Mouse (Mus musculus) naive thymus-derived CD4-positive, alpha-beta T cell, adult 2 months (primary cell): Measurements from ENCODE around the gene Brms1.
A peak's percentile ranks its signal among the peaks of the same experiment; 100 is the strongest.
"Not testable (repeated sequence)": the region's sequence is repeated elsewhere in the genome, so short reads cannot be mapped to it uniquely, and the experiment has no call there.

Experiments
- DNase-seq: peaks from one replicate; pipeline ENCODE4 v3.0.0-alpha.2; 2011; ENCODE audit warnings: low read depth

Brms1 gene

DNA sequence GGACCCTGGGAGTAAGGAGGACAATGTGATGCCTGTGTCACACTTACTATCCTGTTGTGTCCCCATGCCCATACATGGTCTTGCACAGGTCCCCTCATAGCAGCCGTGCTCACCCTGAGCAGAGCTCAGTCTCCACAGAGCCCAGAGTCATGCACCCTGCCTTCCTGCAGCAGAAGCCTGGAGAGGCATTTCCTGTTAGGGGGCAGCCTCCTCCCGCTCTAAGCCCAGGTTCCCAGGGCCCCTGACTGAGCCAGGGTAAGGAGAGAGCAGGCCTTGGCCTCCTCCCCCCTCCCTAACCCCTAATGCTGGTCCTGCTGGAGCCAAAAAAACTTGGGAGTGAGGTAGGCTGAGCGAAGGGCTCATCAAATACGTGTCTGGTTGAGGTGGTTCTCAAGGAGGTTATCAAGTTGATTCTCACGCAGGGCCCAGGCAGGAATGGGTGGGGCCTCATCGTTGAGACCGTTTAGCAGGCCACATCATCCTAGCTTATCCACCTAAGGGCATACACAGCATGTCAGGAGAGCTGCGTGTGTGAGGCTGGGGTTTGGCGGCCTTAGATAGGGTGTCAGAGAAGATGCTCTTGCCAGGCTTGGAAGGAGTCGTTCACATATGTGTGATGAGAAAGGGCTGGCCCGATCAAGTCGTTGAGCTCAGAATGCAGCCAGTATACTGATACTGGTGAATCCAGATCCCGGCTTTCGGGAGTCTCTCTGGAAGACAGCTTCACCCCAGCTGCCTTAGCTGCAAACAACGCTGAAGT is 26.1 kb downstream of the Brms1 start:
- DNase-seq: no peak

DNA sequence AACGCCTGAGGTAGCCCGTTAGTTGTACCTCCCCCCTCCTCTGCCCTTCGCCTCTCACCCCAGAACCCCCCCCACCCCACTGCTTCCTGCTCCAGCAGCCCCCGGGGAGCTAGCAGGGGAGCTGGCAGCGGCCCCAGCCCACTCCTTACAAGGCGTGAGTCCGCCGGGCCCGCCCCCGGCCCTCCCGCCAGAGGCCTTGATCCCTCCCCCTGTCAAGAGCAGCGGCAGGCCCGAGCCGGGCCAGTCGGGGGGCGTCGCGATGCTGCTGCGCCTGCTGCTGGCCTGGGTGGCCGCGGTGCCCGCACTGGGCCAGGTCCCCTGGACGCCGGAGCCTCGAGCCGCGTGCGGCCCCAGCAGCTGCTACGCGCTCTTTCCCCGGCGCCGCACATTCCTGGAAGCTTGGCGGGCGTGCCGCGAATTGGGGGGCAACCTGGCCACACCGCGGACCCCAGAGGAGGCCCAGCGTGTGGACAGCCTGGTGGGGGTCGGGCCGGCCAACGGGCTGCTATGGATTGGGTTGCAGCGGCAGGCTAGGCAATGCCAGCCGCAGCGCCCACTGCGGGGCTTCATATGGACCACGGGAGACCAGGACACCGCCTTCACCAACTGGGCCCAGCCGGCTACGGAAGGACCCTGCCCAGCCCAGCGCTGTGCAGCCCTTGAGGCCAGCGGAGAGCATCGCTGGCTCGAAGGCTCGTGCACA is 26.9 kb downstream of the Brms1 start, which contains the start of gene Cd248:
TSS of gene Cd248 (plus strand) at position 212 of the 703 bp plus-strand sequence.
- no peak for DNase-seq

DNA sequence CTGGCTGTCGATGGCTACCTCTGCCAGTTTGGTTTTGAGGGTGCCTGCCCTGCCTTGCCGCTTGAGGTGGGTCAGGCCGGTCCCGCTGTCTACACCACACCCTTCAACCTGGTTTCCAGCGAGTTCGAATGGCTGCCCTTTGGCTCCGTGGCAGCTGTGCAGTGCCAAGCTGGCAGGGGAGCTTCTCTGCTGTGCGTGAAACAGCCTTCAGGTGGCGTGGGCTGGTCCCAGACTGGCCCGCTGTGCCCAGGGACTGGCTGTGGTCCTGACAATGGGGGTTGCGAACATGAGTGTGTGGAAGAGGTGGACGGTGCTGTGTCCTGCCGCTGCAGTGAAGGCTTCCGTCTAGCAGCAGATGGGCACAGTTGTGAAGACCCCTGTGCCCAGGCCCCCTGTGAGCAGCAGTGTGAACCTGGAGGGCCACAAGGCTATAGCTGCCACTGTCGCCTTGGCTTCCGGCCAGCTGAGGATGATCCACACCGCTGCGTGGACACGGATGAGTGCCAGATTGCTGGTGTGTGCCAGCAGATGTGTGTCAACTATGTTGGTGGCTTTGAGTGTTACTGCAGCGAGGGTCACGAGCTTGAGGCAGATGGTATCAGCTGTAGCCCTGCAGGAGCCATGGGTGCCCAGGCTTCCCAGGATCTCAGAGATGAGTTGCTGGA is 27.5 kb downstream of the Brms1 start:
- DNase-seq: no peak

DNA sequence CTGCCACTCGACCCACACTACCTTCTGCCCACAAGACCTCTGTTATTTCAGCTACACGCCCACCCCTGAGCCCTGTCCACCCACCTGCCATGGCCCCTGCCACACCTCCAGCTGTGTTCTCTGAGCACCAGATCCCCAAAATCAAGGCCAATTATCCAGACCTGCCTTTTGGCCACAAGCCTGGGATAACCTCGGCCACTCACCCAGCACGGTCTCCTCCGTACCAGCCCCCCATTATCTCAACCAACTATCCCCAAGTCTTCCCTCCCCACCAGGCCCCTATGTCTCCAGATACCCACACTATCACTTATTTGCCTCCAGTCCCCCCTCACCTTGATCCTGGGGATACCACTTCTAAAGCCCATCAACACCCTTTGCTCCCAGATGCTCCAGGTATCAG is 28.3 kb downstream of the Brms1 start:
- no peak for DNase-seq

DNA sequence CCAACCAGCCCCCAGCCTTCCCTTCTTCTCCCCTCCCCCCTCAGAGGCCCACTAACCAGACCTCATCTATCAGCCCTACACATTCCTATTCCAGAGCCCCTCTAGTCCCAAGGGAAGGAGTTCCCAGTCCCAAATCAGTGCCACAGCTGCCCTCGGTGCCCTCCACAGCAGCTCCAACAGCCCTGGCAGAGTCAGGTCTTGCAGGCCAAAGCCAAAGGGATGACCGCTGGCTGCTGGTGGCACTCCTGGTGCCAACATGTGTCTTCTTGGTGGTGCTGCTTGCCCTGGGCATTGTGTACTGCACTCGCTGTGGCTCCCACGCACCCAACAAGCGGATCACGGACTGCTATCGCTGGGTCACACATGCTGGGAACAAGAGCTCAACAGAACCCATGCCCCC is 28.8 kb downstream of the Brms1 start:
- no peak for DNase-seq

DNA sequence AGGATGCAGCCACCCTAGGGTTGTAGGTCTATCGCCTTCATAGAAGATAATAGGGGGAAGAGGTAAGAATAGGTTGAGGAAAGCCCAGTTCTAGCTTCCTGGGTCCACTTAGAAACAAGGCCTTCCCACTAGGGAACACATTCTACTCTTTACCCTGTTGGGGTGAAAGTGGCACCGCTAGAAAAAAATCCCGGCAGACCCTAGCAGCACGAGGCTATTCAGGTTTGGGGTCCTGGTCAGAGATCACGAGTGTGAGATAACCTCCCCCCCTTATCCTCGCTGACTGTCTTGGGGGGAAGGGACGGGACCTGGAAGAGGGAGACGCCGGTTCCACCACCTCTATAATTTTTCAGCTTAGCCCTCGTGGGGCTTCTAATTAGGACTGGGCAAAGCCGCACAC is 29.9 kb downstream of the Brms1 start:
- DNase-seq: no peak

DNA sequence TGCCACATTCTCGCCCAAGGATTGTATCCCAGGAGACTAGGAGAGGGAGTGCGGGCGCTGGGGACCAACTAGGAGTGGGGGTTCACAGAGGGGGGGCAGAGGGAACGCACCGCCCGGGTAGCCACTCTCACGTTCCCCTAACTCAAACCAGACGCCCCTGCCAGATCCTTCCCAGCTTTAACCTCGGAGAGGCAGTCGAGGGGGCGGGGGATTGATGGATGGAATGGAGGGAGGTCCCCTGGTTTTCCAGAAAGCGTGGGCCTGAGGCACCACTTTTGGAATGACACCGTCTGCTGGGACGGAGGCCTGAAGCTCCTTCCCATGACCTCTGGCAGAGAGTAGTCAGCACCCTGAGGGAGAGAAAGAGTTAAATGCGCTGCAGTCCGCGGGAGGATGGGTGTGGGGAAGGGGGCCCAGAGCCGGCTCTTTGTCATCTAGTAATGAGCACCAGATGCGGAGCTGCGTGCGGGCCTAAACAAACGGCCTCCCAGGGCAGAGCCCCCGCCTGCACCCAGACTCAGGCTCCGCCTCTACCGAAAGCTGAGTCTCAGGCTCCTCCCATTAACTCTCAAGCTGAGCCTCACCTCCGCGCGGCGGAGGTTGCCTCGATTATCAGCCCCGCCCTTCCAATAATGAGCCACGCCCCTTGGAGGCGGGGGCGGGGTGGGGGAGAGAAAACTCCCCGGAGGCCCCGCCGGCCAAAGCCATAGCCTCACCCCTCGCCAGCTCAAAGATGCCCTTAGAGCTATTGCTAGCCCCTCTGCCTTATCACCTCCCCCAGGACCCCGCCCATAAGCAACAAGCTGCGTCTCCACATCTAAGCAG is 30.6 kb downstream of the Brms1 start:
- peak; percentile 69 for DNase-seq

DNA sequence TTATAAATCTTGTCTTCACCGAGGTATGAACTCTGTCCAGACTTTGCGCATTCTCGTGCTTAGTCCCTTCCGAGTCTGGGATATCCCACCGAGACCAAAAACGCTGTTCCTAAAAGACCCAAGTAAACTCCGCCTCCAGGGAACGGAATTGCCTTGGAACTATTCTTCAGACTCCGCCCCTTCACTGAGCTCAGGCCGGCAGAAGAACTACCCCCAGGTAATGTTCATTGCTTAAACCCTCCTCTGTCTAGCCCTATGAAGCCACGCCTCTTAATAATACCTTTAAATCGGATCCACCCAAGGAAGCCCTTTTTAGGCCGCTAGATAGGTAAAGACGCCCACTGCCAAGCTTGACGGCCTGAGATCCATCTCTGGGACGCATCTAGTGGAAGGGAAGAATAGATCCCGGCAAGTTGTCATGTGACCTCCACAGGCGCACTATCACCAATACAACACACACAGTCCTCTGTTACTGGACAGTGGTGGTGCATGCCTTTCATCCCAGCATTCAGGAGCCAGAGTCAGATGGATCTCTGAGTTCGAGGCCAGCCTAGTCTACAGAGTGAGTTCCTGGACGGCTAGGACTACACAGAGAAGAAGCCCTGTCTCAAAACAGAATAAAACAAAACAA is 31.4 kb downstream of the Brms1 start:
- no peak for DNase-seq

DNA sequence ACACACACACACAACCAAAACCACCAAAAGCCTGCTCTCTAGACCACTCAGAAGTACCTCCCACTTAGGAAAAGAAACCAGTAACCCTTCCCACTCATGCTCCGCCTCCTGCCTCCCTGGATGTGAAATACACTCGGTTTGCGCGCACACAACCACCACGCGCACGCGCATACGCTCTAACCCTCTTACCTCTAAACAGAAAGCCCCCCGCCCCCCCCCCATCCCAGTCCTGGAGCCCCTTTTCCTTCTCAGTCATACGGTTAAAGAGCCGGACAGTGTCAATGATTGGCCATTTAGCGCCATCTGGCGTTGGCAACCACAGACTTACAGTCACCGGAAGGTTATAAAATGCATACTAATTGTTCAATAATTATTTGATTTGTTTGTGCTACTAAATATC is 31.9 kb downstream of the Brms1 start:
- peak; percentile 71 for DNase-seq

DNA sequence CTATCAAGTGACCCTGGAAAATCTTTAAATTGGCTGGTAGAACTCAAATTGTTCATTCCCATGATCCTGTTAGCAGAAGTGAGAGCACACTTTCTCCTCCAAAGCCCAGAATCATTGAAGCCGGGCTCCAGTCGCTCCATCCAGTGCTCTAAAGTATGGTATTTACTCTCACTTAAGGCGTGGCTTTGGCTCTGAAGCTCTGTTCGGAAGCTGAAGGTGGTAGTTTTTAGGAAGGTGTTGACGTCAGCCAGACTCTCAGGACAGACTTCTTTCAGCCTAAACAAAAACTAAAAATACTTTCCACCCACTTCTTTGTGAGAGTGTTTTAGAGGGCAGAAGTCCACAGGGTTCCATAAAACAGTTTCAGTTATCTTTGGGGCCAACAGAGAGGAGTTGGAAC is 32.4 kb downstream of the Brms1 start:
- DNase-seq: no peak

DNA sequence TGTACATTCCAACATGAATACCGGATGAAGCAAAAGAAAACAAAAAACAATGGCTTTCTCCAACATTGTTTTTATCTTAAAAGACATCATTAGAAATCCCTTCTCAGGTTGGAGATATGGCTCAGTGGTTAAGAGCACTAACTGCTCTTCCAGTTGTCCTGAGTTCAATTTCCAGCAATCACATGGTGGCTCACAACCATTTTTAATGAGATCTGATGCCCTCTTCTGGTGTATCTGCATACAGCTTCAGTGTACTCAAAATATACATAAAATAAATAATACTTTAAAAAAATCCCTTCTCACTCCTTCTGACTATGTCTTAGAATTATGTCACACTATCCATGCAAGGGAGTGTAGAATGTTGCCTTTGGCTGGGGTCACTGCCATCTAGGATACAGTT is 38.1 kb downstream of the Brms1 start:
- no peak for DNase-seq

DNA sequence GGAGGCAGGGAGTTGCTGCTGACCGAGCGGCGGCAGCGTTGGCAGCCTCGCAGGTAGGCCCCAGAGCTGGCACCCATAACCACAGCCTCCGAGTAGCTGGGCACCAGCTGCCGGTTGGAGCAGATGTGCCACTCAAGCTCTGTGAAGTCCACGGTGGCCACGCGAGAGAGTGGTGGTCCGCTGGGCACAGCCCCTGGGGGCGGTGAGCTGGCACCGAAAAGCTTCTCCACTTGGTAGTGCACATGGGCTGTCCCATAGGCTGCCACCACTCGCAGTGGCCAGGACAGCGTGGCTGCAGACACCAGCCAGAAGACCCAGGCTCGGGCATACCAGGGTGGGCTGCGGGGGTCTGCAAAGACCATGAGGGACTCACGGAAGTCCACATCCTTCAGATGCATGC is 40.9 kb downstream of the Brms1 start:
- no peak for DNase-seq

DNA sequence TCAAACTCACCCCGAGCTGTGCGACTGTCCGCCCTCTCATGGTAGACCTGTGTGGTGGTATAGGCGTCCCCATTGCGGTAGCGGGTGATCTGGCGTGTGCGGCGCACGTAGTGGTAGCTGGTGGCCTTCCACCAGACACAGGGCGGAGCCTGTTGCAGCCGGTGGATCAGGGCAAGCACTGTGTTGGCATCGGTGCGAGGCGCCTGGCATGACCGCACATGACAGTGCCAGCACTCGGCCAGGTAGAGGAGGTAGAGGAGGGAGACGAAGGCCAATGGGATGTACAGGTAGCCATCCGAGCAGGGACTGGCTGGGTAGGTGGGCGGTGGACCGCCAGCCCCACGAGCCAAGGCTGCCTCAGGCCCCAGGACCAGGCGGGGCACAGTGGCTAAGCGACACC is 41.4 kb downstream of the Brms1 start:
- no peak for DNase-seq

DNA sequence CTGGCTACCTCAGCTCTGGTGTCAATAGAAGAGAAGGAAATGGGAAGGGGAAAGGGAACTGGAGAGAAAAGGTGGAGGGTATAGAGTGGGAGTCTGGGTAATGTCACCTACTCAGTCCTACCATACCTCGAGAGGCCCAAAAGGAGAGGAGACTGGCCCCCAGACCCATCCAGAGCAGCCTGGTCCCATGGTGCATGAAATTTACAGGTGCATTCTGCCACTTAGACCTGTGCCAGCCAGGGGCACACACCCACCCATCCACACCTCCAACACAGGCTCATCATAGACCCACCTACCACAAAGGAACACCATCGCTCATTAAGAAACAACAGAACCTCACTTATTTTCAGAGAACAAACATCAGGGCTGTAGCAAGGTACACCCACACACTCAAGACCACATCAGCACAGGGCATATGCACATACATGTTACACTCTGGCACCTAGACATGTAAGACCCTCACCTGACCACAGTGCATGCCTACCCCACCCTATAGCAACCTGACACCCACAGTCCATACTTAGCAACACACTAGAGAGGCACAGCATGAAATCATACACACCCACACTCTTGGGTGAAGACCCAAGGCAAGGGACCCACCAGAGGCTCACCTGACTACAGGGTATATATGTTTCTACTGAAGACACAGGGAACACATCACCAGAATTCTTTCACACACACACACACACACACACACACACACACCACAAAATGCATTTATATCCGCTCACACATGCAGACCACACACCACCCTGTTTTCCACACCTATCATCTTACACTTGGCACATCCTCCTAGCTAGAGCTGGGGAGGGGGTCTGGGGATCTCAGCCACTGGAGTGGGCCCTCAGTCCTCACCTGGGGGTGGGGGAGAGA is 43.0 kb downstream of the Brms1 start:
- DNase-seq: no peak

DNA sequence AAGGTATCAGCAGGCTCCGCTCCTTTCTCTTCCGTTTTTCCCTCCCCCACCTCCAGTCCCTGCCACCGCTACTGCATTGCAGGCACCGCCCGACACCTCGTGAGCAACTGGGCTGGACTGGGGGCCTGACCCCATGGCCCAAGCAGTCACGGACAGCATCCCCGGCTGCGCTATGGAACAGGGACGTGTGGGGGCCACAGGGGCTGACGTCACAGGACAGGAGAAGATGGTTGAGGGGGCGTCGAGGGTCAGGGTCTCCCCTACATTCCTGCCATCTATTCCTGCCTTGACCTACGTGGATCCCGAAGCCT is 43.6 kb downstream of the Brms1 start:
- DNase-seq: no peak

DNA sequence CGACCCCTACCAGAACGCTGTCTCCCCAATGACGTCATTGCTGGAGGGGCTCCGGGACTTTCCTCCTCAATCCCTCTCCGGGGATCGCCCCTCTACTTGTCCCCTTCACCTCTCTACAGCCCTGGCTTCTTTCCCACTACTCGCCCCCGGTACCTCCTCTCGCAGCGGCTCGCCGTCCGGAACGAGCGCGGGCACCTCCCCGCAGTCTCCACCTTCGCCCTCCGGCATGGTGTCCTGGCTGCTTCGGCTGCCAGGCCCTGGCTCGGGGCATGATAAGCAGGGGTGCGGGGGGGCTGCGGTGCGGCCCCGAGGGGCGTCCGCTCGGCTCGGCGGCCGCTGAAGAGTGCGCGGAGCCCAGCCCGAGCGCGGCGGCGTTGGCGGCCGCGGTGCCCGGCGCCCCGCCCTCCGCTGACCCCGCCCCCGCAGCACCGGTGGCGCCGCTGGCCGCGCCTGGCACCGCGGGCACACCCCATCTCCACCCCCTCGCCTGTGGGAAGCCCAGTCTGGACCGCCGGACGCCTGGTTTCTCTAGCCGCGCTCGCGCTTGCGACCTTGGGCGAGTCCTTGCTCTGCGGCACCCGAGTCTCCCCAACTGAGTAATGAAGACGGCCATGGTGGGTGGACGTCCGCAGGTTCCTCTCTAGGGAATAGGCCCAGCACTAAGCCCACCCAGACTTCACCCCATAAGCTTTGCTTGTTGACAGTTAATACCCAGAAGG is 44.1 kb downstream of the Brms1 start, which contains the start of gene Tmem151a:
TSS of gene Tmem151a (minus strand) at position 387 of the 719 bp plus-strand sequence.
- no peak for DNase-seq

DNA sequence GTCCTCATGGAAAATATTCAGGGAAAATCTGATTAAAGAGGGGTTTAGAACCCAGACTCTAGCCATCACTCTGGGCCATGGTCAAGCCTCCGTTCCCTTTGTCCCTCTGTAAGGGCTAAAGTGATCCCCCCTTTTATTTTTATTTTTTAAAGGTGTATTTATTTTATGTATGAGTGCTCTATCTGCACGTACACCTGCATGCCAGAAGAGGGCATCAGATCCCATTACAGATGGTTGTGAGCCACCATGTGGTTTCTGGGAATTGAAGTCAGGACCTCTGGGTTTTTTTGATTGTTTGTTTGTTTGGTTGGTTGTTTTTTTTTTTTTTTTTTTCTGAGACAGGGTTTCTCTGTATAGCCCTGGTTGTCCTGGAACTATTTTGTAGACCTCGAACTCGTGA is 45.4 kb downstream of the Brms1 start:
- DNase-seq: not testable (repeated sequence)

DNA sequence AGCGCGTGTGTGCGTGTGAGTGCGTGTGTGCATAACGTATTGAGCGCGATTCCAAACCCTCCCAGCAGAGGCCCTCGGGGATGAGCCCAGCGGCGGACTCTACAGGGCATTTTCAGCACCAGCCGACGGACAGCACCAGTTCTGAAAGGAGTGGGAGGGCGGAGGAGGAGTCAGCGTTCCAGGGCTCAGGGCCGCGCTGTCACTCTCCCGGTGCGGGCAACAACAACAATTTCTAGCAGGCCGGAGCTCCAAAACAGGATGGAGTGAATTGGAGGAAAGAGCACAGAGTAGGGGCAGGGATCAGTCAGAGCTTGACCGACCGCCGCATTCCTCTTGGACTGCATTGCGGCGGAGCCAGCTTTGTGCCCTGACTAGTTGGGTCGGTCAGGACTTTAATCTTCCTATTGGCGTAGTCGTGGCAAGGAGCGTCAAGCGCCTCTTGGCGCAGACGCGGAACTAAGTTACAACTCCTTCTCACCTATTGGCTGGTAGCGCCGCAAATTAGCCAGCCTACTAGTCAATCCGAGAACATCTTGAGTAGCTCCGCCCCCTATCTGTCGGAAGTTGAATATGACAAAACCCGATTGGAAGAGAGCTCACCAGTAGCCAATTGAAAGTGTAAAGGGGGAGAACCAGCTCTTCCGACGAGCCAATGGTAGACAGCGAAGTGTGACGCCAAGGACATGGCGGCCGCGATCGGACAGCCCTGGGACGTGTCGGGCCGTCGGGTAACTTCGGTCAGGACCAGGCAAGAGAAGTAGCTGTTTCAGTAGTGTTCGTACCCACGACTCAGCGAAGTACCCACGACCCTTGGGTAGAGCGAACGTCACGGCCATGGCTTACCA is 47.0 kb downstream of the Brms1 start, which contains the start of gene Yif1a:
TSS of gene Yif1a (plus strand) at position 655 of the 845 bp plus-strand sequence.
- DNase-seq: peak; percentile 98

DNA sequence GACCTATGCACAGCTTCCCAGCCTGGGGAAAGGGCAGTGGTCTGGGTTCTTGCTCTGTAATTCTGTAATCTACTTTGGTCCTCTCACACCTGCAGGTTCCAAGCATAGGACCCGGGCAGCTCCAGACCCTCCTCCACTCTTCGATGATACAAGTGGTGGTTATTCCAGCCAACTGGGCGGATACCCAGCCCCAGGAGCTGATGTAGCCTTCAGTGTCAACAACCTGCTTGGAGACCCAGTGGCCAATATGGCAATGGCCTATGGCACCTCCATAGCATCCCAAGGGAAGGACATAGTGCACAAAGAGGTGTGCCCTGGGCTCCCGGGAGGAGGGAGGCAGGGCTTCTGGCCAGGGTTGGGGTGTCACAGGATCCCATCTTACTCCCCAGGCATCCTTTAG is 48.2 kb downstream of the Brms1 start:
- DNase-seq: no peak
